Mouse (Mus musculus): ENCODE measurements around the gene Arid1b.

DNA sequence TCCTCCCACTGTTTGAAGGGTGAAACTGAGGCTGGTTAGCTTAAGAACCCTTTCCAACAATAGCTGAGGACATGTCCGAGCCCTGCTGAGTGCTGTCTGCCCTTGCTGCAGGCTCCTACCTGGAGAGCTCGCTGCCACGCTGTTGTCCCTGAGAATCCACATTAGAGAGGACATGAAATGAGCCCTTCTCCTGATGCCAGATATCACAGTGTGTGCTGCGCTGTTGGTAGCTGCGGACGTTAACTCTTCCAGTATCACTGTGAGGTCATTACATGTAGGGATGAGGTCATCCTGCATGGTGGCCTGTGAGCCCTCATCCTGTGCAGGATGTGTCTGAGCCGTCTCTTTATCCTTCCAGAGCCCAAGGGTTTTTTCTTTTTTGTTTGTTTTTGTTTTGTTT is 235.9 kb downstream of the Arid1b start:
- TF ChIP-seq POLR2A (IDR thresholded peaks at IDR 0.05; ENCODE audit: low read depth, low read length) (no peak), CTCF (IDR thresholded peaks at IDR 0.05; ENCODE audit: extremely low read depth, insufficient read length, insufficient replicate concordance, low read depth, low read length) (no peak)

All from small intestine, adult 2 months (tissue).